Mouse (Mus musculus) embryonic facial prominence, embryonic 14.5 days (tissue): Measurements from ENCODE around the gene Desi1. TPM values are rescaled to one million over a fixed set of nuclear protein-coding genes. Genes with fewer than 3 reads are reported as not detected.
A peak's percentile ranks its signal among the peaks of the same experiment; 100 is the strongest.

Source experiments
- ATAC-seq: fragments of 200-750 bp; cut with Nextera tagmentation; 2 replicates; pipeline ENCODE4 v1.8.0; 2017; ENCODE audit warnings: low read depth, moderate number of reproducible peaks, moderate TSS enrichment
- DNase-seq: peaks from one replicate; pipeline ENCODE4 v3.0.0-alpha.2; 2015; ENCODE audit warnings: low spot score
- H3K27ac ChIP-seq: fragments of 300-500 bp; sonication (generic); replicated peaks from 2 replicates; pipeline ENCODE4 v1.5.1; 2014; ENCODE audit warnings: low read depth, mild to moderate bottlenecking, low read length, moderate library complexity
- H3K27me3 ChIP-seq: fragments of 300-500 bp; sonication (generic); replicated peaks from 2 replicates; pipeline ENCODE4 v1.6.1; 2014; ENCODE audit warnings: low read length; ENCODE audit not compliant: control insufficient read depth, insufficient read depth
- H3K36me3 ChIP-seq: fragments of 300-500 bp; sonication (generic); 2 replicates; pipeline ENCODE4 v1.6.1; 2014; ENCODE audit warnings: low read length, mixed read lengths; ENCODE audit not compliant: control insufficient read depth, insufficient read depth
- H3K4me1 ChIP-seq: fragments of 300-500 bp; sonication (generic); 2 replicates; pipeline ENCODE4 v1.6.1; 2014; ENCODE audit warnings: antibody characterized with exemption, low read length; ENCODE audit not compliant: control insufficient read depth, insufficient read depth
- H3K4me2 ChIP-seq: fragments of 300-500 bp; sonication (generic); 2 replicates; pipeline ENCODE4 v1.6.1; 2014; ENCODE audit warnings: low read depth, mild to moderate bottlenecking, low read length, moderate library complexity, mixed read lengths
- H3K4me3 ChIP-seq: fragments of 300-500 bp; sonication (generic); 2 replicates; pipeline ENCODE4 v1.5.1; 2014; ENCODE audit warnings: low read depth, mild to moderate bottlenecking, low read length
- H3K9ac ChIP-seq: fragments of 300-500 bp; sonication (generic); 2 replicates; pipeline ENCODE4 v1.6.1; 2014; ENCODE audit warnings: low read depth, mild to moderate bottlenecking, low read length, moderate library complexity, mixed read lengths
- H3K9me3 ChIP-seq: fragments of 300-500 bp; sonication (generic); 2 replicates; pipeline ENCODE4 v1.6.1; 2016; ENCODE audit warnings: low read length; ENCODE audit not compliant: control insufficient read depth
- WGBS: fragments of 180-500 bp; shearing (Covaris S2); extraction: QIAGEN DNeasy Blood & Tissue Kit; methylation state at CpG from one replicate; pipeline ENCODE4 v1.1.7; 2014; 5-methylcytosine and 5-hydroxymethylcytosine counted together
- polyA plus RNA-seq: library from polyadenylated mRNA; unstranded; fragments of >200 nt; fragmentation: Nextera tagmentation; extraction: Ambion mirVana; gene quantifications from 2 replicates; pipeline ENCODE4 v1.2.1, GENCODE M21; 2014

Gene Desi1
- polyA plus RNA-seq, 1 experiment from 2014 or later: 27.2 TPM

DNA sequence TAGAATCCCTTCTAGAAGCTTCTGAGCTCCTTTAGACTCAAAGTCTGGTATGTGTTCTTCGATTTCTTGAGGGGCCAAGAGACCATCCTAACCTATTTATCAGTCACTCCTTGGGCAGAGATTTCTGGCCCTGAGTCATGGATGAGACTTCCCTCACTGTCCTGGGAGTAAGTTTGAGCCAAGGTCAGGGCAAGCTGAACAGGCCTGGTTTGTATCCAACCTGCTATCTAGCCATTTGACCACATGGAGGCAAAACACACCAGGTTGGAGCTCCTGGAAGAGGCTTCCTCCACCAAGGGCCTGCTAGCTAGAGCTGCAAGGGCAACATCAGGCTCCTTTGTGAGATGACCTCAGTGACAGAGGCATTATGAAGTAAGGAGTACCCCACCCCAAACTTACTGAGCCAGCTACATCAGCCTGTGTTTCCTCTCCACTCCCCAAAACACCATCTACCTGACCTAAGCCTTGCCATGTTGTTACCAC lies 25.1 kb upstream of the Desi1 start, which contains the start of gene 4930407I10Rik:
Gene 4930407I10Rik, plus strand, starts transcription at position 433 of the 483 bp plus-strand sequence.
- no peak within 1 kb of the TSS for H3K4me3 ChIP-seq
- no peak within 1 kb of the TSS for H3K9ac ChIP-seq
- 0 out of 2 replicates have a peak, but pooled peaks cover 2% of the 10 kb centered on the region for H3K27me3 ChIP-seq
- WGBS: 77% methylated on average over 1 of the region's 1 CpGs
- ATAC-seq: no peak
- H3K27ac ChIP-seq: no peak within 1 kb of the TSS
- H3K4me2 ChIP-seq: no peak within 1 kb of the TSS
- peaks cover 5% of the 10 kb centered on the region for H3K4me1 ChIP-seq
- no peaks in the 10 kb centered on the region for H3K9me3 ChIP-seq
- DNase-seq: no peak
- no peaks in the 10 kb centered on the region for H3K36me3 ChIP-seq

- Histone ChIP-seq H3K27me3 (no peaks in the 10 kb centered on the region), H3K27ac (no peak overlapping the region), H3K9me3 (no peaks in the 10 kb centered on the region), H3K9ac (no peak overlapping the region), H3K36me3 (no peaks in the 10 kb centered on the region), H3K4me2 (no peak overlapping the region), H3K4me3 (no peak overlapping the region), H3K4me1 (no peaks in the 10 kb centered on the region)
- no peak for DNase-seq
- 51% methylated on average over 5 of the region's 5 CpGs for whole genome bisulfite sequencing
- no peak for ATAC-seq
Observed at GRCm38 (mm10) chr15:82052544-82052943, 18.9 kb upstream of the Desi1 start.

DNA sequence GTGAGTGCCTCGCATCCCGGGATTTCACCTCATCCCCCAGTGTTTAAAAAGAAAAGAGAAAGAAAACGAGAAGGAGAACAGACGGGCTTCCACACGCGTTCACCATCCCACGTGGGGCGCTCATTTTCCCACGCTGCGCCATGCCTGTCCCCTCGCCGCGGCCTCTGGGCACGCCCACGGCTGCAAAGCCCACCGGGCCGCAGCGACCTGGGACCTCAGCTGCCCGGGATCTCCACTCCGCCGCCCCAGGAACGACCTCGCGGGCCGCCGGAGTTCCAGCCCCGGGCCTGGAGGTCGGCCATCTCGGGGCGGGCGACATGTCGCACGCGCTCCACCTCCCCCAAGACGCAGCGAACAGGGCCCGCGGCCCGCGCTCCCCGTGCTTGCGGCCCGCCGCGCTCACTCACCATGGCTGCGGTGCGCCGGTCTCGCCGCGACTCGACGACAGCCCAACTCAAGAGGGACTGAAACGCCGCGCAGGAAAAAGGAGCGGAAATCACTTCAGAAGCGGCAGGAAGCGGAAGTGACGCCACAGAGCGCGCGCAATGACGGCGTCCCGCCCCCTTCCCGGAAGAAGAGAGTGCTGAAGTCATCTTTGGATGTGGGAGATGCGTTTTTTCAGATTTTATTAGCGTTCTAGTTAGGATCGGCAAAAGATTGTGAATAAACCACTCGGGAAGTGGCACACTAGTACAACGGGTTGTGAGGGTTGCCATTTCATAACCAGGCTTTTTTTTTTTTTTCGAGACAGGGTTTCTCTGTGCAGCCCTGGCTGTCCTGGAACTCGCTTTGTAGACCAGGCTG lies 13.6 kb upstream of the Desi1 start, which contains the start of gene Snu13:
Gene Snu13, minus strand, starts transcription at position 519 of the 804 bp plus-strand sequence.
- DNase-seq (peak; percentile 92), ATAC-seq (peak; percentile 89)
- Histone ChIP-seq H3K4me1 (0 out of 2 replicates have a peak, but pooled peaks cover 5% of the 10 kb centered on the region), H3K4me3 (peak within 1 kb of the TSS; percentile 100), H3K4me2 (peak within 1 kb of the TSS; percentile 92), H3K36me3 (peaks cover 16% of the 10 kb centered on the region), H3K27me3 (no peaks in the 10 kb centered on the region), H3K9ac (peak within 1 kb of the TSS; percentile 97), H3K9me3 (no peaks in the 10 kb centered on the region), H3K27ac (peak within 1 kb of the TSS; percentile 94)
- under 1% methylated on average over 73 of the region's 74 CpGs for WGBS

DNA sequence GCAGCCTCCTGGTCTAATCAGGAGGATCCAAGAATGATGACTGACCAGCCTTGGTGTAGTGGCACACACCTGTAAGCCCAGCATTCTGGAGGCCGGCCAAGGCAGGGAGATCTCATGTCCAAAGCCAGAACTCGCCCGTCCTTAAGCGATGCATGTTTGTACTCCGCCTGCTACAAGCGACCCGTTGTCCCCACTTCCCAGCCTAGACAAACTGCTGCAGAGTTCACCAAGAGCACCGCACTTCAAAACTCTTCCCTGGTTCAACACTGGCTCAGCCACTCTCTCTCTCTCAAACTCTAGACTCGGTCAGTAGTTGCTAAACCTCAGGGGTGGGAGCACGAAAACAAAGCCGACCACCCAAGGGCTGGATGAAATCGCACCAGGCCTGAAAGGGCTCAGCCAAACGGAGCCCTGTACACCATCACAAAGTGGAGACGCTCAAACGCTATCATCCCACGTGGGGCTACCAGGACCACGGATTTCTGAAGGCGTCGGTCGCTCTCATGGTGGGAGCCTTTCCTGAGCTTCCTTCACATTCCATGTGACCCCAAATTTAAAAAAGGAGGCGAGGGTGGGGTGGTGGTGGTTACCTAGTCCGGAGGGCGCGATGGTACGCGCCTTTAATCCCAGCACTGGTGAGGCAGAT lies 12.7 kb upstream of the Desi1 start:
- Histone ChIP-seq H3K27me3 (no peaks in the 10 kb centered on the region), H3K9me3 (no peaks in the 10 kb centered on the region), H3K9ac (peak overlapping the region; percentile 97), H3K4me1 (0 out of 2 replicates have a peak, but pooled peaks cover 5% of the 10 kb centered on the region), H3K4me2 (peak overlapping the region; percentile 92), H3K4me3 (peak overlapping the region; percentile 100), H3K27ac (peak overlapping the region; percentile 94), H3K36me3 (peaks cover 16% of the 10 kb centered on the region)
- WGBS: 3% methylated on average over 26 of the region's 26 CpGs
- ATAC-seq (0 out of 2 replicates have a peak, but pooled peaks have one; percentile 10), DNase-seq (no peak)

DNA sequence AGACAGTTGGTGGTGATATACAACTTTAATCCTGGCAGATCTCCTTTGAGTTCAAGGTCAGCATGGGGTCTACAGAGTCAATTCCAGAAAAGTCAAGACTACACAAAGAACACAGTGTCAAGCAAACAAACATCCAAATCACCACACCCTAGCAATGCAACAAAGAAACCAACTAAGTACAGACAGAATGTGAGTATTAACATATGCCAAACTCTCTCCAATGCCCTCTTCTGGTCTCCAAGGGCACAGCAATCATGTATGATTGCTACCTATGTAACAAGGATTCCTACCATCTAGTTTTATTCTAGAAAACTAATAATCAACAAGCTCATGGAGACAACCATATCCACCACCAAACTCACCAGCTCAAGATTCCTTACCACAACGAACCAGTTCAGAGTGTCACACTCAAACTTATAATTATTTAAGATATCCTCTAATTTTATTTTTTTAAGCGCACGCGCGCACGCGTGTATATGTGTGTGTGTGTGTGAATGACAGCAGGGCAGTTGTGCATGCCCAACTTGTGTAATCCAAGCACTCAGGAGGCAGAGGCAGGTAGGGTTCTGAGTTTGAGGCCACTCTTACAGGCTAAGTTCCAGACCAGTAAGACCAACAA lies 10.6 kb upstream of the Desi1 start:
- ATAC-seq: no peak
- Histone ChIP-seq H3K27ac (no peak overlapping the region), H3K4me1 (0 out of 2 replicates have a peak, but pooled peaks cover 5% of the 10 kb centered on the region), H3K4me3 (no peak overlapping the region), H3K9ac (no peak overlapping the region), H3K36me3 (peaks cover 35% of the 10 kb centered on the region), H3K4me2 (no peak overlapping the region), H3K27me3 (no peaks in the 10 kb centered on the region), H3K9me3 (no peaks in the 10 kb centered on the region)
- DNase-seq: no peak
- WGBS: 98% methylated on average over 7 of the region's 7 CpGs

DNA sequence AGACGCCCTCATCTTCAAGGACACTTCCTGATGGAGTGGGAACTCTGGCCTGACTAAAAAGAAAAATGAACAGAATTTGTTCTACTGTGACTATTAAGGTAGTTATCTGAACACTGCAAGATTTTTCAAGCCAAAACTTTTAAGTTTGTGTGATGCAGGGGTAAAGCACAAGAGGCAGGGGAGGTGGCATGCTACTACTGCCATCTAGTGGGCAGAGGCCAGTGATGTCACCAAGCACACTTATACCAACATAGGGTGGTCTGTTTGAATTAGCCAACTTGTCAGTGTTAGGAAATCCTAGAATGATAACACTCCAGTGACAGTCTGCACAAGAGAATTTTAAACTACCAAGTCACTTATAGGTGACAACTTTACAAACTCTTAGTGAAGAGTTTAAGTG lies 7.0 kb upstream of the Desi1 start:
- DNase-seq (peak; percentile 60), ATAC-seq (no peak)
- Histone ChIP-seq H3K27me3 (no peaks in the 10 kb centered on the region), H3K4me2 (no peak overlapping the region), H3K4me3 (no peak overlapping the region), H3K9ac (no peak overlapping the region), H3K36me3 (peaks cover 68% of the 10 kb centered on the region), H3K4me1 (no peaks in the 10 kb centered on the region), H3K9me3 (no peaks in the 10 kb centered on the region), H3K27ac (no peak overlapping the region)
- 97% methylated on average over 1 of the region's 1 CpGs for WGBS

- H3K4me1 ChIP-seq: no peaks in the 10 kb centered on the region
- no peak overlapping the region for H3K4me2 ChIP-seq
- DNase-seq: peak; percentile 48
- H3K4me3 ChIP-seq: no peak overlapping the region
- ATAC-seq: no peak
- no peak overlapping the region for H3K27ac ChIP-seq
- peaks cover 78% of the 10 kb centered on the region for H3K36me3 ChIP-seq
- H3K9ac ChIP-seq: no peak overlapping the region
- no peaks in the 10 kb centered on the region for H3K27me3 ChIP-seq
- no peaks in the 10 kb centered on the region for H3K9me3 ChIP-seq
- WGBS: 82% methylated on average over 11 of the region's 12 CpGs
Observed at GRCm38 (mm10) chr15:82035904-82036689, 2.4 kb upstream of the Desi1 start.

DNA sequence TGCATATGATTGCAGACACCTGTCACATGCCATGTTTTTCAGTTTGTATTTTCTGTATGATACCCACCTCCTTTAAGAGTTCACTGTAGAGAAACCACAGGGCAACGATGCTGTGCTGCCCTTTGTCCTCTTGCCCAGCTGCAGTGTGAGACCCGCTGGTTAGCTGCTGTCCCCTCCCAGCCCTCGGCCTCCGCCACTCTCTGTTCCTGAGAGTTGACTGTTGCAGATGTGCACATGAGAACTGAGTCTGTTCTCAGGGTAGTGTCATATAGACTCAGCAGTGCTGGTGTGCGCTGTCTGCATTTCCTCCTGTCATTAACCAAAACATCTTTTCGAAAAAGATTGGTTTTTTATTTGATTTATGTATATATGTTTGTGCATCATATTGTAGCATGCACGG lies 1.3 kb downstream of the Desi1 start:
- Histone ChIP-seq H3K27me3 (no peaks in the 10 kb centered on the region), H3K36me3 (peaks cover 78% of the 10 kb centered on the region), H3K4me3 (no peak overlapping the region), H3K4me1 (no peaks in the 10 kb centered on the region), H3K9ac (no peak overlapping the region), H3K27ac (no peak overlapping the region), H3K4me2 (no peak overlapping the region), H3K9me3 (no peaks in the 10 kb centered on the region)
- WGBS: 79% methylated on average over 7 of the region's 7 CpGs
- ATAC-seq (no peak), DNase-seq (no peak)
